Mouse (Mus musculus): ENCODE results near the gene Chp1. TPM values are rescaled to one million over a fixed set of nuclear protein-coding genes. Genes with fewer than 3 reads are reported as not detected.
"Not testable (repeated sequence)": the region's sequence is repeated elsewhere in the genome, so short reads cannot be mapped to it uniquely, and the experiment has no call there.

Gene Chp1
- total RNA-seq (2021) = 100 to 1,000 TPM; 154 to 166 TPM
- long read RNA-seq, transcript Chp1-201 (7 exons, 2,609 nt) = major isoform, 137 of 153 reads
- long read RNA-seq, partial matches to known transcripts = 10 of 153 reads
- long read RNA-seq, other reads (novel, unspliced or antisense) = 4 of 153 reads

DNA sequence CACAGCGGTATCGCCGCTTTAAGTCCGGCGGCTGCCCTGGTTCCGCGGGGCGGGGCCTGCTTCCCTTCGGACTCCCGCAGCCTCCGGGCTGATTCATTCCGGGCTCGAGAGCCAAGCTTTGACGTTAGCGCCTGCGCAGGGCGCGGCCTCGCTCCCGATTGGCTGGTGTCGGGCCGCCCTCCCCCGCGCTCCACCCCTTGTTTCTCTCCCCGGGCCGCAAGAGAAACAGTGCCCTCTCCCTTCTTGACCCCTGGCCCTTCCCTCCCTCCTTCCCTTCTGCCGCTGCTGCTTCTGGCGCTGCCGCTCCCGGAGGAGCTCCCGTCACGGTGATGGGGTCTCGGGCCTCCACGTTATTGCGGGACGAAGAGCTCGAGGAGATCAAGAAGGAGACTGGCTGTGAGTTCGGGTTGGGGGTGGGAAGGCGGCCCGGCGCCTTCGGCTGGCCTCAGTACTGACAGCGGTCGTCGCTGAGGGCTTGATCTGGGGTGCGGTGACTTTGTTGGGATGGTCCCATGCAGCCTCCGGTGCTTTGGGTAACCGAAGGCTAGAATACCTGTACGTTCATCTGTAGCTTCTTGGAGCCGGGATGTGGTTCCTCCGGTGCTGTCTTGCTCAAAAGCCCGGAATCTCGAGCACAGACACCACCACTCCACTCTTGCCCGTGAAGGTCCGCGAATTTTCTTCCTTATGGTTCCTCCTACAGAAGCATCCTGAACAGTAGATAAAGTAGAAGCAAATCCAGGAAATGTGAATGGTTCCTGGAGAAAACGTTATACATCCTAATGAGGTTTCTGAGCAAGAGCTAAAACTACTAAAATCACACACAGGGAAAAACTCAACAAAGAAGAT is at the start of gene Chp1, which contains the start of gene Exd1:
TSS of gene Chp1 (plus strand) at position 176 of the 849 bp plus-strand sequence.
TSS of gene Exd1 (minus strand) at position 106 of the 849 bp plus-strand sequence.
- peak; percentile 98 to 99 for DNase-seq (ENCODE audit: low spot score in 2 of 2)

DNA sequence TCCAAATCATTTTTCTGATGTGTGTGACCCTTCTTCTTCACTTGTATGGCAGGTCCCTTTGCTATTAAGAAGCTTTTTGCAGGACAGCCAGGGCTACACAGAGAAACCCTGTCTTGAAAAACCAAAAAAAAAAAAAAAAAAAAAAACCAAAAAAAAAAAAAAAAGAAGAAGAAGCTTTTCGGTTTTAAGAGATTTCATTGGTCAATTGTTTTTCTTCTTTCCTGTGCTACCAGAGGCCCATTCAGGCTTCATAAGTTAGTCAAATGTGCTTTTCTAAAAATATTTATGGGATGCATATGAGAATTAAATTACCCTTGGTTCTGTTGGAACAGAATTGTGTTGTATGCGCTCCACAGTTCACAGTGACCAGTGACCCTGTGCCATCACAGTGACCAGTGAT is 48.6 kb upstream of the Chp1 start:
- DNase-seq (ENCODE audit: low spot score in 2 of 2) = no peak

DNA sequence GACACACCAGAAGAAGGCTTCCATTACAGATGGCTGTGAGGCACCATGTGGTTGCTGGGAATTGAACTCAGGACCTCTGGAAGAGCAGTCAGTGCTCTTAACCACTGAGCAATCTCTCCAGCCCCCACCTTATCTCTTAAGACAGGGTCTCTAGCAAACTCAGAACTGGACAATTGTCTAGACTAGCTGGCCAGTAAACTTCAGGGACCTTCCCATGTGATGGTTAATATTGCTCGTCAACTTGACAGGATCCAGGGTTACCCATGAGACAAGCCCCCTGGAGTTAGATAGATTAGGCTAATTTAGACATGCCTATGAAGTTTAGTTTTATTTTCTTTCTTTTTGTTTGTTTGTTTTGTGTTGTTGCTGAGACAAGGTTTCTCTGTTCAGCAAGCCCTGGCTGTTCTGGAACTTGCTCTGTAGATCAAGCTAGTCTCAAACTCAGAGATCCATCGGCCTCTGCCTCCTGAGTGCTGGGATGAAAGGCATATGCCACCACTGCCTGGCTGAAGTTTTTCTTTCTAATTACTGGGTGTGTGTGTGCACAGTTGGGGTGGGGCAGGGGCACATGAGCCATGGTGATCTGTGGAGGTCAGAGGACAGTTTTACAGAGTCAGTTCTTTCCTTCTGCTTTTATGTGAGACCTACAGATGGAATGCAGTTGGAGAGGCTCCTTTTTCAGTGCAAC is 46.4 kb upstream of the Chp1 start:
- no peak for DNase-seq (ENCODE audit: low spot score in 2 of 2)

DNA sequence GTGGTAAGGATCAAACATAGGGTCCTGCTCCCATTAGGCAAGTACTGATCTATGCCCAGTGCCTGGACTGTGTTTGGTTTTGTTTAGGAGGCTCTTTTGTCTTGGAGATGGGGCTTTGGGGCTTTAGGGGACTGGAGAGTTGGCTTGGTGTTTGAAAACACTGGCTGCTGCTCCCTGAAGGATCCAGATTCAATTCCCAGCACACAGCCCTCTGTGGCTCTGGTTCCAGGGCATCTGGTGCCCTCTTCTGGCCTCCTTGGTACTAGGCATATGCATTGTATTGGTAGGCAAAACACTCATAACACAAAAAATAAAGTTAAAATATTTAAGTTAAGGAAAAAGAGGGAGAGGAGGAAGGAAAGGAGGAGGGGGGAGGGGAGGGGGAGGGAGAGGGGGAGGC is 40.4 kb upstream of the Chp1 start:
- DNase-seq (ENCODE audit: low spot score in 2 of 2) = no peak

DNA sequence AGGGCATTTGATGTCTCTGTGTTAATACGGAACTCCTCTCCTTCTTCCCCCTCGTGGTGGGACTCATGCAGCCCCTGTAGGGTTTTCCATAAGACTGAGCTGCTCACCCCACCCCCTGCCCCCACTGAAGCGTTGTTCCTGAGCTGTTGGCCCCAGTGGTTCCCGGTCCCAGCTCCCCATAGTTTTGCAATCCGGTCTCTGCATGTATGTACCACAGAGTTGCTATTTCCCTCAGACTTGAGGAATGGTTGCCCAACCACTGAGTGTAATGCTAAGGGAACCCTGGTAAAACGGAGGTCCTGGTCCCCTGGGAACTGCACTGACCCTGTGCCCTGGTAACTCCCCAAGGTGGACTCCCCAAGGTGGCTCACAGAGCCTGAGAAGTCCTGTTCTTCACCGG is 39.0 kb upstream of the Chp1 start:
- DNase-seq (ENCODE audit: low spot score in 2 of 2) = not testable (repeated sequence)

DNA sequence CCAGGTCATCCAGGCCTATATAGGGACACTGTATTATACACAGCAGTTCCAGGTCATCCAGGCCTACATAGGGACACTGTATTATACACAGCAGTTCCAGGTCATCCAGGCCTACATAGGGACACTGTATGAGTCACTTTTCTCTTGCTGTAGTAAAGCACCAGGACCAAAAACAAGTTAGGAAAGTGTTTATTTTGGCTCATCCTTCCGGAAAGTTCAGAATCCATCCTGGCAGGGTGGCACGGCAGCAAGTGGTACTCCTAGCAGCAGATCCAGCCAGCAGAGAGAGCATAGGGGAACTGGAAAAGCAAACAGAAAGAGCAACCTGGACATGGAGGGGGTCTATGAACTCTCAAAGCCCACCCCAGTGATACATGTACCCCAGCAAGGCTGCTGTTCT is 36.6 kb upstream of the Chp1 start:
- DNase-seq (ENCODE audit: low spot score in 2 of 2) = no peak

DNA sequence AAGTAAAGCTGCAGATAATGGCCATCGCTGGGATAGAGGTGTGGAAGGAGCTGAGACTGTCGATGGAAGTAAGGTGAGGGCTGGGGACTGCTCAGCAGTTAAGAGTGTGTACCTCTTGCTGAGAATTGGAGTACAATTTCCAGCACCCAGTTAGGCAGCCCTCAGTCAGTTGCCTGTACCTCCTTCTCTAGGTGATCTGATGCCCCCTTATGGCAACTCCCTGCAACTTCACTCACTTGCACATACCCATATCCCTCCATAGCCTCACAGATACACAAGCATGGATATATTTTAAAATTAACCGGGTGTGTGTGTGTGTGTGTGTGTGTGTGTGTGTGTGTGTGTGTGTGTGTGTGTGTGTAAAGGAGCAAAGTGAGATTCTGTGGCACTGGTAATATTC is 35.2 kb upstream of the Chp1 start:
- DNase-seq (ENCODE audit: low spot score in 2 of 2) = no peak

DNA sequence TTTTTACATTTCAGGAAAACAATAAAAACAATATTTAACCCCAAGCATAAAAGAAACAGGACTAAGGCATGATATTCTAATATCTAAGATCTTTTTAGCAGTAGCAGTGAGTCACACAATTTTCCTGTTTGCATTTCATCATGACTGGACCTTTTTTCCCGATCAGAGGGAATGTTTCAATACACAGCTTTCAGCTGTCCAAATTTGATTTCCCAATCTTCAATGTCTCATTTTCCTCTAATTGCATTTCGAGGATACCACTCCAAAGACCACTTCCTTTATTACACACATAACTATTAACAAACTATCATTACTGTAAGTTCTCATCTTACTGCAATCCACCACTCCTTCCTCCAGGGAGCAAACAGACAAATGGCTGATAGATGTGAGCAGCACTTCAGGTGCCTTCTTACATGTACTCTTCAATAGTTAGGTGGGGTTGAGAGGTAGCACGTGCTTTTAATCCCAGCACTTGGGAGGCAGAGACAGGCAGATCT is 33.4 kb upstream of the Chp1 start:
- no peak for DNase-seq (ENCODE audit: low spot score in 2 of 2)

DNA sequence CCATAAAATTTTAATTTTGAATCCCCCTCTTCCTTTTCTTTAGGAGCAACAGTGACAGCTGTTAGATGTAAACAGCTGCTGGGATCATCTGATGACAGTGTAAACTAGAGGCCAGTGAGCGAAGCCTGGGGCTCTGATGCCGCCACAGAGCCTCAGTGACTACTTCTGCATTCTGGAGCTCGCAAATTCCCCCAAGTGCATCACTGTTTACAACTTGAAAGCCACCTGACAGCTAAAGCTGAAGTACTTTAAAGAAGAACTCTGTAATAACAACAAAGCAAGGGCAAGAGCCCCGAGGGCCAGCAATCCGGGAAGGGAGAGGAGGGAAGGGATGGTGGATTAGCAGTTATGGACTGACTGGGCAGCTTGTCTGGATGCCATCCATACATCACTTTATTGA is 30.7 kb upstream of the Chp1 start:
- DNase-seq (ENCODE audit: low spot score in 2 of 2) = no peak

DNA sequence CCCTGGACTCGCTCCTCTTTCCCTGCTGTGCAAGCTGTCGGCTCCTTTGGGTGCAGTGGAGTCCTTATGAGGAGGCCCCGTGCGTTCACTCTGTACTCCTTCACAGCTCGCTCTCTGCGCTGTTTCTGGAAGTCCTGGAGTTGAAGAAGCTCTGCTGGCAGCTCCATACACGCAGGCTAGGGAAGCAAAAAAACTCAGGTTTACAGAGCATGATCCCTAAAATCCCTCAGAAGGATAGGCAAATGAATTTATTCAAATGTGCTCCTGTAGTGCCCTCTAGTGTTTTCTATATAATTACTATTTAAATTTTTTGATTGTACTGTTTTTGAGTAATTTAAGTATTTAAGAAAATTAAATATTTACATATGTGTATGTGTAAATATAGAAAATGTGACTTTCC is 26.9 kb upstream of the Chp1 start:
- DNase-seq (ENCODE audit: low spot score in 2 of 2) = peak in 1 of 2 experiments; percentile 18

DNA sequence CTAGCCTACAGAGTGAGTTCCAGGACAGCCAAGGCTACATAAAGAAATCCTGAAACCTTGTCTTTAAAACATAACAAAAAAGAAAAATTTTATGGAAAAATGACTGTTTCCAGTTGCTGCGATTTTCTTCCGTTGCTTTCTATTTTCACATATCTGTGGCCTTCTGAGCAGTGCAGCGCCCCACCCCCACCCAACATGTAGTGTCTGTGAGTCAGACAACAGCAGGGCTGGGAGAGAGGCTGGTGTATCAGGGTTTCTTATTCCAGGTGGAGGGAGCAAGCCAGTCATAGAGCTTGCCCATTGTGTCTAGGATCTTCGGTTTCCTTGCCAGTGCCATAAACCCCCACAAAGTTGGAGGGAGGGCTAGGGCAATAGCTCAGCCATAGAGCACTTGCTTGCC is 23.7 kb upstream of the Chp1 start:
- no peak for DNase-seq (ENCODE audit: low spot score in 2 of 2)

DNA sequence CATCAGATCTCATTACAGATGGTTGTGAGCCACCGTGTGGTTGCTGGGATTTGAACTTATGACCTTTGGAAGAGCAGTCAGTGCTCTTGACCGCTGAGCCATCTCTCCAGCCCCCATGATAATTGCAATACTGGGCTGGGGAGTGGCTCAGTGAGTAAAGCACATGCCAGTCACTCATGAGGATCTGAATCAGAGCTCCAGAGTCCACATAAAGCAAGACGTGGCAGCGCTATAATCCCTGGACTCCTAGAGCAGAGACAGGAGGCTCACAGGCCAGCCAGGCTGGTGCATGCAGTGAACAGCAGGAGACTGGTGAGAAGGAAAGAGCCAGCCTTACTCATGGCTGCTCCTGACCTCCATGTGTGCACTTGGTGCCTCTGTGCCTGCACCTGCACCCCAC is 22.1 kb upstream of the Chp1 start:
- no peak for DNase-seq (ENCODE audit: low spot score in 2 of 2)

DNA sequence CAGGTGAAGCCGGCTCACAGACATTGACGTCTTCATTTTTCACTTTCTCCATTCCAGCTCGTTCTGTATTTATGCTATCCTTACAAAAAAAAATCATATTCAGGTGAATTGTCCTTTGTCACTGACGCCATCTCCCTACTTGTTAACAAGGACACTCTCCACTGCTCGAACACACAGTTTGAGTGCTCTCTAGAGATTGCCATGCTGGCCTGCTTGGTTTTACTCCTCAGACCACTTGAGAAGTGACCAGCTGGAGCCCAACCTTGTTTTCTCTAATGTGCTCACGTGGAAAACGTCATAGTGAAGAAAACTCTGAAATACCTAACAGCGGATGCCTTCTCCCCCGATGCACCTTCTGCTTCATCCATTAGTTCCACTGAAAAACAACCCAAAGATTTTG is 8.7 kb upstream of the Chp1 start:
- DNase-seq (ENCODE audit: low spot score in 2 of 2) = no peak

DNA sequence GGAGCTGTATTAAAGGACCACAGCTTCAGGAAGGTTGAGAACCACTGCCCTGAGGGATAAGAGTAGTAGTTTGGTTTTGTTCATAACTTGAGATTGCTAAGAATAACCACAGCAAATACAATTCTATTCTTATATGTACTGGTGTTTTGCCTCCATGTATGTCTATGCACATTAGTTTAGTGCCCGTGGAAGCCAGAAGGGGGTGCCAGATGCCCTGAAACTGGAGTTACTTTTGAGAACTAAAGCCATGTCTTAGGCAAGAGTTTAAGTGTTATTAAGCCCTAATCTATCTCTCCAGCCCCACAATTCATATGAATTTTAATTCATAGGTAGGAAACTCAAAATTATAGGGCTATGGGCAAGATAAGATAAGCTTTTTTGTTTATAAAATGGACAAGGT is 5.4 kb upstream of the Chp1 start:
- DNase-seq (ENCODE audit: low spot score in 2 of 2) = peak; percentile 14 to 71

DNA sequence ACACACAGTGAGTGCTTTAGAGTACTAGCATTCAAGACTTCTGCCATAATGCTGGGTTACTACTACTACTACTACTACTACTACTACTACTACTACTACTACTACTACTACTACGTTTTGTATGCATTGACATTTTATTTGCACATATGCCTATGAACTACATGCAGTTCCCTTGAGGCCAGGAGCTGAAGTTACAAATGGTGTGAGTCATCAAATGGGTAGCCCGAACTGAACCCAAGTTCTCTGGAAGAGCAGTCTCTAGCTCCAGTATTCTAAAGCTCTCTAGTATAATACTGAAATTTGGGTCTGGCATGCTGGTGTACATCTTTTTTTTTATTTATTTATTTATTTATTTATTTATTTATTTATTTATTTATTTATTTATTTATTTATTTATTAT is 3.8 kb upstream of the Chp1 start:
- no peak for DNase-seq (ENCODE audit: low spot score in 2 of 2)

DNA sequence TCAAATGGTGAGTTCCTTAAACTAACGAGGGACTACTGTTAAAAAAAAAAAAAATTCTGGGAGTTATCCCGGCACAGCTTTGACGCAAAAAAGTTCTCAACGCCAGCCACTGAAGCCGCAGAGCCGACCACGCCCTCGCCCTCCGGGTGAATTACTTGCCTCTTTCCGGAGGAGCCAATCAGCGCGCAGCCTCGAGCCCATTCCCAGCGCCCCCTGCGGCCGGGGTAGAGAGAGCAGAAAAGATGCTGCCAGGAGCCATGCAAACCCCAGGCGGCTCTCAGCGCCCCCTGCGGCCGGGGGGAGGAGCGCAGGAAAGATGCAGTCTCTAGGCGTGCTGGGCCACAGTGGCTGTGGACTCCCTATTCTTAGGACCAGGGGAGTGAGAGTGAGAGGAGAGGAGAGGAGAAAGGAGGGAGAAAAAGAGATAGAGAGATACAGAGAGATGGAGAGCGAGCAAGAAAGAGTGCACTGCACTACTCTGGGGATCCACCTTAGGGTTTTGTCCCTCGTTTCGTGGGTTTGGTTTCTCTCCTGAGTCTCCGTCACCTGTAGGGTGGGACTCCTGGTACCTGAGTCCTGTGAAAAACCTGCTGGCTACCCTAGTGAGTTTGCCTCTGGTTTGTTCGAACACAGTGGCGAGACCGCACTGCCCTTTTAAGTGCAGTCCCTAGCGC is 512 bp upstream of the Chp1 start:
- peak; percentile 64 to 83 for DNase-seq (ENCODE audit: low spot score in 2 of 2)

DNA sequence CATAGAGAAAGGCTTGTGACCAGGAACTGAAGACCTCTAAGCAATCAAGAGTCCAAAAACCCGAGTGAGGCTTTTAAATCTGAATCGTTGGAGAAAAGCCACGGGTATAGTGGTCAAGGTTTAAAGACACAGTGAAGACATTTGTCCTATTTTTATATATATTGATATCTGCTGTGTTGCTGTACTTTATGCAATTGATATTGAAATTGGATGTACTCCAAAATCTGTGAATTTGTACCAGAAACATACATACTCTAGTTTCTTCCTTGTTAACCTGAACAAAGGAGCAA is 819 bp downstream of the Chp1 start:
- DNase-seq (ENCODE audit: low spot score in 2 of 2) = no peak

DNA sequence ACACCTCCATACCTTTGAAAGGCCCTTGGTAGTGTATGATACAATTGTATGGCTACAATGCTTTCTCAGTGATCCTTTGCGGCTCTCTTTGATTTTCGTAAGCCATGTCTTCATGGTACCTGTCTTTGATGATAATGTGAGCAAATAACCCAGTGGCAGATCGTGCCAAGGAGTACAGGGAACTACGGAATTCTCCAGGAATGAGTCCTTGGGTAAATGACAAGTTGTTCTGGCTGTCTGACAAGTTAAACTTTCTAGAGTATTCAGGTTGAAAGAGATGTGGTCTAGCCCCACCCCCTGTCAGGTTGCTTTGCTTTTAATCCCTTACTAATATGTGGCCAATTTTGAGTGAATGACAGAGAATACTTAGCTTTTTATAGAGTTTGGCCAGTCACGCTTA is 1.2 kb downstream of the Chp1 start:
- no peak for DNase-seq (ENCODE audit: low spot score in 2 of 2)

DNA sequence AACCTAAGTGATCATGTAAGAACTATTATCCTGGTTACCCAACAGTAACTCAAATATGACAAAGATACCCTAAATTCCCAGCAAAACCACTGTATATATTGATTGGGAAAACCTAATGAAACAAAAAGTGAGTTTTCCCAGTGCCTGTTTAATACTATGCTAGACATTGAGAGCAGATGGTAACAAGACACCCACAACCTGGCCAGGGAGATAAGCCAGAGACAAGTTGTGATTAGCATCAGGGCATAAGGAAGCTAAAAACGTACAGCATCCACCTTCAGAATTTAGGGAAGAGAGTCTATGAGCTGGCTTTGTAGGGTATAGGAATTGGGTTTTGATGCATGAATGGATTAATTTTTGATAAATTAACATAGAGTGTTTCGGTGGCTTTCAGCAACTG is 2.2 kb downstream of the Chp1 start:
- DNase-seq (ENCODE audit: low spot score in 2 of 2) = peak in 1 of 2 experiments; percentile 44

DNA sequence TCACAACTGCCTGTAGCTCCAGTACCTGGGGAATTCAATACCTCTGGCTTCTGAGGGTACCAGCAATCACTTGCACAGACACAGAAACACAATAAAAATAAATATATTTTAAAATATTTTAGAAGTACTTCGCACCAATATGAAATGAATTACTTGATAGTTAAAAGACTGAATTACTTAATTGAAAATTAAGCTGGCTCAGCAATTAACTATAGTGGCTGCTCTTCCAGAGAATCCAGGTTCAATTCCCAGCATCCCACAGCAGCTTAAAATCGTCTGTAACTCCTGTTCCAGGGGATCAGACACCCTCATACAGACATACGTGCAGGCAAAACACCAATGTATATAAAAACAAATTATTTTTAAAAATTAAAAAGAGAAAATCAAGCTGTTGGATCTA is 10.5 kb downstream of the Chp1 start:
- DNase-seq (ENCODE audit: low spot score in 2 of 2) = no peak

DNA sequence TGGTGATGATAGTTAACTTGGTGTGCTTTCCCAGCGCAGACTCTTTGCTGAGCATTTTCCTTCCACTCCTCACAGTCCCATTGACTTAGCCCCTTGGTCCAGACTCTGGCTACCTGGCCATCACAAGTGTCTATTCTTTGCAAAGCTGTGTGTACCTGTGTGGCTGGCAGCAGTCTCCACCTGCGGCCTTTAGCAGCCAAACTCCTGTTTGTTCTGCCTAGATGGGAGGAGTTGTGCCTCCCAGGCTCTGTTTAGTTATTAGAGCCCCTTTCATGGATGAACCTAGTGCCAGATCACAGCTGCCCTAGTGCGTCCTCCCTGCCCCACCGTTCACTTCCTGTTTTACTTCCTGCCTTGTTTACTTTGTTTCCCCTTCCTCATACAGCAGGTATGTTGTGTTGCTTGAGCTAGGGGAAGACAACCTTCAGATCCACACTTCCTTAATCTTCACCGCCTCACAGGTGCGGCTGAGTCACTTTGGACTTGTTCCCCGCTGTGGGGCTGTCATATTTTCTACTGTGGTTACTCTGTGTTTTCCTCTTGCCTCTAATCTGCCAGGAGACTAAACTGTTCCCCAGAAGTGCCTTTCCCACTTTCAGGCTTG is 11.3 kb downstream of the Chp1 start:
- no peak for DNase-seq (ENCODE audit: low spot score in 2 of 2)
